Mouse (Mus musculus) macrophage (primary cell): ENCODE results near the gene Cygb. TPM values are rescaled to one million over a fixed set of nuclear protein-coding genes. Genes with fewer than 3 reads are reported as not detected.

Experiments
- H3K27ac ChIP-seq: fragments of 350-480 bp; formaldehyde crosslinking; 2 replicates; pipeline ENCODE4 v1.9.0; 2021
- H3K36me3 ChIP-seq: fragments of 350-480 bp; formaldehyde crosslinking; 2 replicates; pipeline ENCODE4 v1.9.0; 2021; ENCODE audit errors: inconsistent target
- H3K4me3 ChIP-seq: fragments of 350-480 bp; formaldehyde crosslinking; 2 replicates; pipeline ENCODE4 v1.9.0; 2021; ENCODE audit errors: inconsistent target
- H3K79me2 ChIP-seq: fragments of 350-480 bp; formaldehyde crosslinking; 2 replicates; pipeline ENCODE4 v1.9.0; 2021; ENCODE audit errors: inconsistent target
- WGBS: methylation state at CpG from one replicate; pipeline ENCODE4 v1.1.7; 2026; ENCODE audit warnings: inconsistent platforms; ENCODE audit not compliant: missing documents; 5-methylcytosine and 5-hydroxymethylcytosine counted together
- polyA plus RNA-seq: library from polyadenylated mRNA; stranded (reverse); fragments of 250-400 nt; gene quantifications from 3 replicates; pipeline ENCODE4 v1.2.4, GENCODE M21; 2018; ENCODE audit warnings: inconsistent platforms

The Cygb gene
- polyA plus RNA-seq, 1 experiment from 2014 or later, result not detected

DNA sequence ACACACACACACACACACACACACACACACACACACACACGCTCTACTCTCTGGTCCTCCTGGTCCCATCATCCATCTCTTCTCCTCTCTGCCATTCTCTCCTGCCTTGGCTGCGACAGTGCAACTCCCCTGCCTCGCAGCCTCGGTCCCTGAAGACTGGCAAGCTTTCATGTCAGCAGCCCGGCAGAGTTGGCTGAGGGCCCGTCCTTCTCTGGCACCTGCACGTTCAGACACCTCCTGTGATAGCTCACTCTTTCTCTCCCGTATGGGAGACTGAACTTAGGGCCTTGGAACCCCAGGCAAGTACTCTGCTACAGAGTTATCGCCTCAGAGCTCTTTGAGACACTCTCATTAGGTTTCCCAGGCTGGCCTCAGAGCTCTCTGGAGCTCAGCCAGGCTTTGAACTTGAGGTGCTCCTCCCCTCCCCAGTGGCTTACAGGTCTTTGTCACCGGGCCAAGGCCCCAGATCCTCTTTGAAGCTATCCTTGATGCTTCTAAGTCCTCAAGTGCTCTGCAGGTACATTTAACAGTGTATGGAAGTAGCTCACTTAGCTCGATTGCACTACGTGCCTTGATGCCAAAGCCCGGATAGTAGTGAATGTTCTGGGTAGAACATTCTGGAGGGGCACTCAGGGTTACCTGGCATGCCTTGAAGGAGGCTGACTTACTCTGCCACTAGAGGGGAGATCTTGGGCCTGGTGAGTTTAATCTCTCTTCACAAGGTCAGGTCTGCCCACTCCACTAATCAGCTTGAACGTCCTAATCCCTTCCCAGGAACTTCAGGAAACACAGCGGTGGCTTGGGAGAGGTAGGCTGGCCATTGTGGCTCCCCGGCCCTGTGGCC, 2.5 kb upstream of the Cygb start:
- H3K79me2 ChIP-seq, result no peaks in the 10 kb centered on the region
- H3K36me3 ChIP-seq, result no peaks in the 10 kb centered on the region
- no peak overlapping the region for H3K27ac ChIP-seq
- no peak overlapping the region for H3K4me3 ChIP-seq
- 93% methylated on average over 16 of the region's 16 CpGs for WGBS

DNA sequence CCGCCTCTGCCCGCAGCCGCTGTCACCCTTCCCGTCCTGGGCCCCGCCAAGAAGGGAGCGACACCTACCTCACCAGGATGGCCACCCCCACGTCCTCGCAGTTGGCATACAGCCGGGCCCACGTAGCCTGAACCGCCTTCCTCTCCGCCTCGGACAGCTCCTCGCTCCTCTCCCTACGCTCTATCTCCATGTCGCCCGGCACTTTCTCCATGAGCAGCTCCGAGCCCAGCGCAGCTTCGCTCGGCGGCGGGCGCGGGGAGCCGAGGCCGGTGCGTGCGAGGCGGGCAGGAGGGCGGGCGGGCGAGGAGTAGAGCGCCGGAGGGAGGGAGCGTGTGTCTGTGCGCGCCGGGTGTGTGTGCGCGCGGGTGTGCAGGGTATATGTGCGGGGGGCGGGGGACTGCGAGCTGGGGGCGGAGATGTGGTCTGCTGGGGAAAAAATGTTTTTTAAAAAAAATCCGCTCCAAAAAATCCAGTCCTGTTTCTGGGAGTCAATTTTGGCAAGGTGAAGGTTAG, 348 bp downstream of the Cygb start:
- Histone ChIP-seq H3K27ac (no peak overlapping the region), H3K4me3 (no peak overlapping the region), H3K36me3 (no peaks in the 10 kb centered on the region), H3K79me2 (no peaks in the 10 kb centered on the region)
- WGBS, result 1% methylated on average over 20 of the region's 47 CpGs

DNA sequence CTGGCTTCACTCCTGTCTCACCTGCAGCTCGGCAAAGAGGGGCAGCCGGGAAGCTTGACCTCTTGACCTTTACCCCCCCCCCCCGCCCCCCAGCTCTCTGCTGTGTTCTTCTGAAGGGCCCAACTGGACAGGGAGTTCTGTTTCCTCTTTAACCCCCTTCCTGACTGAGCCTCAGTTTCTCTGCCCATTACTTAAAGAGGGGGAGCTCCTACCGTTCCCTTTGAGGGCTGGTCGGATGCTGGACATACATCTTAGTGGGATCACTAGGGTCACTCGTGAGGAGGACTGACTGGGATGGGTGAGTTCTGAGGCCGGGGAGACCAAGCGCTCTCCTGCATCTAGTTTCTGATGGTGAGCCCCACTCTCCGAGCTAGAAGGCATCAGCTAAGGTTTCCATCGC, 879 bp downstream of the Cygb start, which contains the start of gene Prcd:
Gene Prcd, plus strand, starts transcription at position 301 of the 400 bp plus-strand sequence.
- WGBS, result 26% methylated on average over 9 of the region's 10 CpGs
- Histone ChIP-seq H3K4me3 (no peak within 1 kb of the TSS), H3K27ac (no peak within 1 kb of the TSS), H3K79me2 (no peaks in the 10 kb centered on the region), H3K36me3 (no peaks in the 10 kb centered on the region)

DNA sequence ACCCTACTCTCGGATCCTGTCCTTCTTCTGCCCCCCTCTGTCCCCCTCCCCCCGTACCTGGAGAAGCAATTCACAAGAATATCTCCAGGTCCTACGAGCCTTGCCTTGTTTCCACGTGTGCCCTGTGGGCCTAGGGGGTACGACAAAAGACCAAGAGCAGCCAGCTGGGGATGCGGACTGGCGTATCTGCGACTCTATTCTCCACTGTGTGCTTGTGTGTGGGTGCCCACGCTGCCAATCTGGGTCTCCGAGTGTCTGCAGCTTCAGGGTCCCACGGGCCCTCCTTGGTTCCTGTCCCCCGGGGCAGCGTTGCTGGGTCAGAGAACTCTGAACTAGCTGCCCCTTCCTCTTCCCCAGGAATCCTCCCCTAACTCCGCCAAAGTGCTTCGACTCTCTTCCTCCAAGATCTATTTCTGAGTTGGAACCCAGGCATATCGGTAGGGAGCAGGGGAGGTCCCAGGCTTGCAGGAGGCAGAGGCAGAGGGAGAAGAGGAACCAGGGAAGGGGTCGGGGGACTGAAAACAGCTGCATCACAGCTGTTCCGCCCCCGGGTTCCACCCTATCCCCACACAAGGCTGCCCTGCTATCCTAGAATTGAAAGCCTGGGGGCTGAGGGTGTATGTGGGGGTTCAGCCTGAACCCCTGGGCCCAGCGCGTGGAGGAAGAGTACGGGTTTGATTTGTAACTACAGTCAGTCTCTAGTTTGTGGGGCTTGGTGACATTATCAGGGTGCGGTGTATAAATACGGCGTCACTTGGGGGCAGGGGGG, 1.6 kb downstream of the Cygb start:
- 81% methylated on average over 22 of the region's 25 CpGs for WGBS

DNA sequence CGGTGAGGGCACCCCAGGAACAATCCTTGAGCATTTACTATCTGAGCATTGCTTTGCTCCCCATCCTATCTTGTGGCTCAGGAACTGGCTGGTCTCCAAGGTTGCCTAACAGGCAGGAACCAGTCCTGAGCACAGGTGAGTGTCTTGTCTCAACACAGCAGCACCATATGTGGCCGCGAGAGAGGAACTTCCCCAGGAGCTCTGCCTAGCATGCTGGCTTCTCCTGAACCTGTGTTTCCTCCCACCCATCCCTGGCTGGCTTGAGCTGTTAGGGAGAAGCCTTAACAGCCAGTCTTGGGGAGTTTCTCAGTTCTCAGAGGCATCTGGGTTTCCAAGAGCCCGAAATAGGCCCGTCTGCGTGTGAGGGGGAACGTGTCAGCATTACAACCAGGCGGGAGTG, 2.8 kb downstream of the Cygb start:
- H3K4me3 ChIP-seq, result no peak overlapping the region
- 34% methylated on average over 8 of the region's 8 CpGs for WGBS
- no peaks in the 10 kb centered on the region for H3K36me3 ChIP-seq
- no peaks in the 10 kb centered on the region for H3K79me2 ChIP-seq
- H3K27ac ChIP-seq, result no peak overlapping the region

More for the DNA sequence above, 1.6 kb downstream of the Cygb start:
- H3K36me3 ChIP-seq, result no peaks in the 10 kb centered on the region
- H3K27ac ChIP-seq, result no peak overlapping the region
- no peak overlapping the region for H3K4me3 ChIP-seq
- no peaks in the 10 kb centered on the region for H3K79me2 ChIP-seq

DNA sequence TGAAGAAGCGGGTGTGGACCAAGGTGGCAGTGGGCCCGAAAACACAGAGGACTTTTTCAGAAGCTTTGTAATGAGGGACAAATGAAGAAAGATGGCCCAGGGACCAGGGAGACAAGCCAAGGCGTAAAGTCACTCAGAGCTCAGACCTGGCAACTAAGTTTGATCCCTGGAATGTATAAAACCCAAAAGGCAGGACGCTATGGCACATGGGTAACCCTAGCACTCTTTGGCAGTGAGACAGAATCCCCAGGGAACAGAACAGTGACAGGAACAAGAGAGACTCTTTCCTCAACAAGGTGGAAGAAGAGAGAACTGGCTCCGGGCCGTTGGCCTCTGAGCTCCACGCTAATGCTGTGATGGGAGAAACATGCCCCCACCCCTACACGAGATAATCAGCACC, 3.3 kb downstream of the Cygb start:
- no peaks in the 10 kb centered on the region for H3K79me2 ChIP-seq
- no peak overlapping the region for H3K27ac ChIP-seq
- H3K36me3 ChIP-seq, result no peaks in the 10 kb centered on the region
- H3K4me3 ChIP-seq, result no peak overlapping the region
- WGBS, result 96% methylated on average over 8 of the region's 8 CpGs

DNA sequence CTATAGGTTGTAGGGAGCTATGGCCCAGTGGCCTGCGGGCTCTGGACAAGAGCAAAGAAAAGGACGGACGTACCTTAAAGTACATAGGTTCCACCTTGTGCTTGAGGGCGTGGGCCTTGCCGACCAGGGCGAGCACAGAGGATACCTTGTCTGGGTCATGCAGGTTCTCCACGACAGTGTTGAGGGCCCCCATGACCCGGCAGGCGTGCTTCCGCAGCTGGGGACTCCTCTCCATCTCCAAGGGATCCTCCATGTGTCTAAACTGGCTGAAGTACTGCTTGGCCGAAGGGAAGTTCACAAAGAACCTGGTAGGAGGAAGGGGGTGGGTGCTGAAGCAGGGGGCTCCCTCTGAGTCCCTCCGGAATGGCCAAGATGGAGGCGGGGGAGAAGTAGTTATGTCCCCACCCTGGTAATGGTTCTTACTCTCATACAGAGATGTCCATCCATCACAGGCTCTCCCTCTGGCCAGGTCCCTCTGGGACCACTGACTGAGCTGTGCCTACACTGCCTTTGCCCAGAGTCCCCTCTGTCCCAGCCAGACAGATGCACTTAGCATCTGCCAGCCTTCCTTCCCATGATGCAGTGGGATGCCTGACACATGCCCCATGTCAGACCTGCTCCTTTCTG, 4.3 kb downstream of the Cygb start:
- no peak overlapping the region for H3K27ac ChIP-seq
- 95% methylated on average over 13 of the region's 13 CpGs for WGBS
- no peaks in the 10 kb centered on the region for H3K79me2 ChIP-seq
- no peaks in the 10 kb centered on the region for H3K36me3 ChIP-seq
- no peak overlapping the region for H3K4me3 ChIP-seq

DNA sequence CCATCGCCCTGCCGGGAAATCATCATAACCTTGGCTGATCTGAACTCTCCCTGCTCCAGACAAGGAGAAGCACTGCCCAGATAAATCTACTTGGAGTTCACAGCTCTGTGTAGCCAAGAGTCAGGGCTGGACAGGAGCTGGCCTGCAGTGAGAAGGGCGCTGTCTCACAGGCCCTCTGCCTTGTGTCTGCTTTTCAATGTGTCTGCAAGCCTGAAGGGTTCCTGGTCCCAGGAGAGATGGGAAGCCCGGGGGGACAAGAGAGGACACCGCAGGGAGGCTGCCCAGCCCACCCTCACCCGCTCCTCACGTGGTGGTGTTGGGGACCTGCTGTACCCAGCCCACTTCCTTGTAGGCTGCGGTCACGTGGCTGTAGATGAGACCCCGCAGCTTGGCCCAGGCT, 5.1 kb downstream of the Cygb start:
- 91% methylated on average over 10 of the region's 10 CpGs for WGBS
- no peaks in the 10 kb centered on the region for H3K36me3 ChIP-seq
- no peak overlapping the region for H3K27ac ChIP-seq
- H3K4me3 ChIP-seq, result no peak overlapping the region
- H3K79me2 ChIP-seq, result no peaks in the 10 kb centered on the region

DNA sequence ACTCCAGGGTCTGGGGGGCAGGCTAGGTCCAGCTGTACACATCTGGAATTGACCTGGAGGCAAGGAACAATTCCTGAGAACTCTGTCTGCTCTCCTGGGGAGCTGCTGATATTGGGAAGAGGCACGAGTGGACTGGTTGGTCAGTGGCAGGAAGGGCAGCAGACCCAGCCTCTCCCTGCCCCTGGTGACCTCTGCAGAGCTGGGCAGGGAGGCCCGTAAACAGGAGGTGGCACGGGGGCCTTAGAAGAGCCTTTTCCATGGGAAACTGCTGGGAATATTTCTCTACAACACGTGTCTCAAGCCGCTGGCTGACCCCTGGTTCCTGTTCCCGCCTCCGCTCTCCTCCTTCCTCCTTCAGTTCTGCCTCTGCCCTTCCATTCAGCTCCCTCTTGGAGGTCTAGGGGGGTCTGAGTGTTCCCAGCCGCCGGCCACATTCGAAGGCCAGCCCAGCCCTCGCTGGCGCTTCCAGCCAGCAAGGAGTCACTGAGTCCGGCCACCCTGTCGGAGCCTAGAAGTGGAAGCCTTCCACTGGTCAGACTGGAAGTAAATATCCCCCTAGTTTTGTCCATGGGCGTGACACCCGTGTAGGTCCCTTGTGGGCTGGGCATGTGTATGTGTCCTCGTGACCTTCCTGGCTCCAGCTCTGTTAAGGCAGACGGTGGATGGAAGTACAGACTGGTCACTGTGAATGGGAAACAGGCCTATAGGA, 5.7 kb downstream of the Cygb start:
- no peak overlapping the region for H3K27ac ChIP-seq

DNA sequence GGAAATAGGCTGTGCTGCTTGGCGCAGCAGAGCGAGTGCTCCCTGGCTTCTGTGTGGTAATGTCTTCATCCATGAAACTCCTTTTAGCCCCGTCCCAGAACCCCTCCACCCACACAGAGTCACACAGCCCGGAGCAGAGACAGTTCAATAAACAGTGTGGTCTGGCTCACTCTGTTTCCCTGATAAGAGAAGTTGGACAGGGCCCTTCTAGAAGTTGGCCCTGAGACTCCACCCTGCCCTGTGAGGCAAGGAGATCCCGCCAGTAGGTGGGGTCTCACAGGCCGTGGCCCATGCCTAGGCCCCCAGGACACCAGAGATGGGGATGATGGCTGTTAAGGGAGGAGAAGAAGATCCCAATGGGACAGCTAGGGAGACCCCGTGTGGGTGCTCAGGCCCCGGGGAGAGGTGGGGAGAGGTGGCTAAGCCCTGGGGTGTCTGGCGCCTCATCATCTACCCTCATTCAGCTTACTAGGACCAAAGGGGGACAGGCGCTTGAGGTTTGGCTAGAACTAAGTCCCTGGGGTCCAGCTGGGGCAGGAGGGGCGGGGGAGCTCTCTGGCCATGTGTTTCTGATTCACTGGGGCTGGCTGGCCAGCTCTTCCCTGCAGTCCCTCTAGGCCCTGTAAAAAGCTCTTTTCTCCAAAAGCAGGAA, 6.6 kb downstream of the Cygb start:
- H3K27ac ChIP-seq, result no peak overlapping the region
- H3K36me3 ChIP-seq, result no peaks in the 10 kb centered on the region
- WGBS, result 77% methylated on average over 11 of the region's 11 CpGs
- no peaks in the 10 kb centered on the region for H3K79me2 ChIP-seq
- no peak overlapping the region for H3K4me3 ChIP-seq

More for the DNA sequence above, 5.7 kb downstream of the Cygb start:
- Histone ChIP-seq H3K36me3 (no peaks in the 10 kb centered on the region), H3K79me2 (no peaks in the 10 kb centered on the region), H3K4me3 (no peak overlapping the region)
- 87% methylated on average over 18 of the region's 18 CpGs for WGBS

DNA sequence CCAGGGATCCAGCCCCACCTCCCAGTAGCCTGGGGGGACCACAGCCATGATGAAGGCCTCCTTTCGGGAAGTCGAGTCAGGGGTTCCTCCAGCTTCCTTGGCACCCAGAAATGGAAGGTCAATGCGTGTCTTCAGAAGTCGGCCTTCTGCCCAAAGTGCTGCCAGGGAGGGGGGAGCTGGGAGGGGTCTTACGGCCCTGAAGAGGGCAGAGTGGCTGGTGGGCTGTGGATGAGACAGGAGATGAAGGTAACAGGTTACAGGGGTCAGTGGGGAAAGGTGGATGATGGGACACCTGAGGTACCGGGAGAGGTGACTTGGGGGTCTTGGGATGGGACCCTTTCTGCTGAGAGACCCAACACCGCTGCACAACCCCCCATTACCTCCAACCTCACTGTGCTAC, 7.3 kb downstream of the Cygb start:
- H3K4me3 ChIP-seq, result no peak overlapping the region
- no peaks in the 10 kb centered on the region for H3K79me2 ChIP-seq
- 96% methylated on average over 7 of the region's 7 CpGs for WGBS
- no peak overlapping the region for H3K27ac ChIP-seq
- no peaks in the 10 kb centered on the region for H3K36me3 ChIP-seq

DNA sequence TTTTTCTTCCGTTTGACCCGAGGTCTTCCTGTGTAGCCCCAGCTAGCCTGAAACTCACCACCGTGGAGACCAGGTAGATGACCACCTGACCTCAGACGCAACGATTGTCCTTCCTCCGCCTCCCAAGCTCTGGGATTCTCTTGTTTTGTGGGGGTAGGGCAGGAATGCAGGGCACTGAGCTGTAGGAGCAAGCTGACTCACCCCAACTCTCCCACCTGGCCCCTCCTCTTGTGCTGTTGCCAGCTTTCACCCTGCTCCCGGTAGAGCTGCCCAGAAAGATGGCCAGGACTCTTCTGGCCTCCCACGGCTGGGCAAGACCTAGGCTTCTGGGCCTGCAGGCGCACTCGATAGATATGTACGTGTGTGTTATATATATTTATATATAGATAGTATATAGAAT, 8.0 kb downstream of the Cygb start:
- Histone ChIP-seq H3K79me2 (no peaks in the 10 kb centered on the region), H3K4me3 (no peak overlapping the region), H3K27ac (no peak overlapping the region), H3K36me3 (no peaks in the 10 kb centered on the region)
- 74% methylated on average over 8 of the region's 11 CpGs for WGBS

DNA sequence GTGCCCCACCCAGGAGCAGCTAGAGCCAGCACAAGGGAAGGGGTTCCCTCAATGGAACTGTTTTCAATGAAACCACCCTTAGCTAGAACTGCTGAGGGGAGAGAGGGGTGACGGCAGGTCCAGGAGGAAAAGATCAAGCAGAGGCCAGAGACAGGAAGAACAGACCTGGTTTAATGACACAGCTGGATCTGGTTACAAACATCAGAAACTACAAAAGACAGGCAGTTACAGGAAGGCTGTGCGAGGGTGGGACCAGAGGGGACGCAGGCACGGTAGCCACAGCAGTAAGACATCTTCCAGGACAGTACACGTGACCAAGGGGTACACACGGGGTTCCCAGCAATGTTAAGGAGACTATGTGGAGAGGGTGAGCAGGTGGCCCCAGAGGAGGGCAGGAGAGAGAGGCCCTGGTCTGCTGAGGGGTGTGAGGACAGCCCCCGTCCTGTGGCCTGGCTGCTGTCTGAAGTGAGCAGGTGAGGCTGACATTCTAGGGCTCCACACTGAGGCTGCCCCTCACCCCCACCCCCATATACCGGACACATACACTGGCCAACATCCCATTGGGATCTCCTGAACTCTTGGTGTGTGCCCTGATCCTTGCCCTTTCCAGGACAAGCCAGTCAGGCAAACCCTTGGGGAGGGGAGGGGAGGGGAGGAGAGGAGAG, 8.5 kb downstream of the Cygb start:
- Histone ChIP-seq H3K4me3 (no peak overlapping the region), H3K36me3 (no peaks in the 10 kb centered on the region), H3K79me2 (no peaks in the 10 kb centered on the region), H3K27ac (no peak overlapping the region)
- 79% methylated on average over 8 of the region's 8 CpGs for WGBS
